Mouse (Mus musculus) CH12.LX (cell line): ENCODE measurements at regions not wholly inside any gene's neighbourhood (a gene's known extent, or its start where the extent isn't known, plus 50 kb on each side); places are given as distances from the start of the nearest gene placed in this dataset.

Source experiments
- DNase-seq: peaks from one replicate; pipeline ENCODE4 v3.0.0-alpha.2; 2013; ENCODE audit errors: extremely low read depth
- H3K27ac ChIP-seq: 2 replicates; pipeline ENCODE4 v1.5.1; 2012; ENCODE audit warnings: low read depth, mild to moderate bottlenecking, control low read depth, moderate library complexity; ENCODE audit not compliant: insufficient read depth
- H3K27me3 ChIP-seq: replicated peaks from 2 replicates; pipeline ENCODE3; 2012; ENCODE audit warnings: inconsistent platforms
- H3K36me3 ChIP-seq, 2 experiments: replicated peaks in 1 of 2; 2 replicates each; pipeline versions ENCODE3 to v1.6.1; 2012; ENCODE audit warnings: inconsistent platforms in 1 of 2, low read length in 1 of 2, mild to moderate bottlenecking in 1 of 2, mixed read lengths in 1 of 2, moderate library complexity in 1 of 2; ENCODE audit not compliant: control insufficient read depth in 1 of 2, insufficient read depth in 1 of 2
- H3K4me1 ChIP-seq, 2 experiments: 2 replicates each; pipeline ENCODE4 v1.6.1; 2012; ENCODE audit warnings: inconsistent platforms in 1 of 2, moderate library complexity in 1 of 2; ENCODE audit not compliant: insufficient read depth in 2 of 2, control insufficient read depth in 1 of 2
- H3K4me2 ChIP-seq: 2 replicates; pipeline ENCODE4 v1.6.1; 2012; ENCODE audit warnings: low read depth, mild to moderate bottlenecking, control low read depth; ENCODE audit not compliant: poor library complexity, insufficient read depth, severe bottlenecking
- H3K4me3 ChIP-seq, 3 experiments: fragments of 150-350 bp in 1 of 3; sonication (generic) in 1 of 3; replicated peaks in 1 of 3; 2 replicates each; pipeline versions ENCODE3 to v1.5.1; 2011 to 2012; ENCODE audit warnings: low read depth in 2 of 3, low read length in 2 of 3, mild to moderate bottlenecking in 2 of 3, moderate library complexity in 2 of 3, control low read depth in 1 of 3, improper control_type of control experiment in 1 of 3, inconsistent platforms in 1 of 3, mixed read lengths in 1 of 3; ENCODE audit not compliant: poor library complexity in 1 of 3
- H3K79me2 ChIP-seq: replicated peaks from 2 replicates; pipeline ENCODE4 v1.6.1; 2012; ENCODE audit warnings: mild to moderate bottlenecking, moderate library complexity; ENCODE audit not compliant: control insufficient read depth, poor library complexity, insufficient read depth, severe bottlenecking; ENCODE audit errors: extremely low read depth
- H3K9ac ChIP-seq: 2 replicates; pipeline ENCODE4 v1.6.1; 2012; ENCODE audit warnings: low read depth, mild to moderate bottlenecking, control low read depth, moderate library complexity; ENCODE audit not compliant: insufficient read depth
- H3K9me3 ChIP-seq: replicated peaks from 2 replicates; pipeline ENCODE3; 2012; ENCODE audit warnings: low read length, inconsistent platforms, mixed read lengths
- CHD1 ChIP-seq: IDR thresholded peaks from 2 replicates; pipeline ENCODE4 v1.6.1; 2012; ENCODE audit warnings: low read depth, low read length, improper control_type of control experiment, inconsistent platforms
- CTCF ChIP-seq, 2 experiments: IDR thresholded peaks in 1 of 2; conservative IDR thresholded peaks in 1 of 2; 2 replicates each; pipeline ENCODE4 v1.5.1; 2011 to 2012; ENCODE audit warnings: low read depth in 2 of 2, low read length in 2 of 2, improper control_type of control experiment in 1 of 2, inconsistent platforms in 1 of 2, mild to moderate bottlenecking in 1 of 2, moderate library complexity in 1 of 2
- ETS1 ChIP-seq: conservative IDR thresholded peaks from 2 replicates; pipeline ENCODE4 v1.6.1; 2012; ENCODE audit warnings: low read depth, mild to moderate bottlenecking, inconsistent platforms, low read length, improper control_type of control experiment, moderate library complexity
- JUN ChIP-seq: IDR thresholded peaks from 2 replicates; pipeline ENCODE4 v1.6.1; 2011; ENCODE audit warnings: low read depth, mild to moderate bottlenecking, low read length, improper control_type of control experiment, moderate library complexity; ENCODE audit not compliant: insufficient read depth
- JUND ChIP-seq: conservative IDR thresholded peaks from 2 replicates; pipeline ENCODE4 v1.6.1; 2011; ENCODE audit warnings: low read depth, low read length, improper control_type of control experiment
- MAX ChIP-seq: IDR thresholded peaks from 2 replicates; pipeline ENCODE4 v1.6.1; 2011; ENCODE audit warnings: low read length, improper control_type of control experiment
- MAZ ChIP-seq: IDR thresholded peaks from 2 replicates; pipeline ENCODE4 v1.6.1; 2012; ENCODE audit warnings: low read depth, mild to moderate bottlenecking, inconsistent platforms, low read length, improper control_type of control experiment, moderate library complexity
- MEF2A ChIP-seq: IDR thresholded peaks from 2 replicates; pipeline ENCODE4 v1.6.1; 2014; ENCODE audit warnings: low read depth, mild to moderate bottlenecking, inconsistent platforms, low read length, improper control_type of control experiment, borderline replicate concordance
- MXI1 ChIP-seq: IDR thresholded peaks from 2 replicates; pipeline ENCODE4 v1.6.1; 2011; ENCODE audit warnings: mild to moderate bottlenecking, low read depth, low read length, improper control_type of control experiment
- NELFE ChIP-seq: IDR thresholded peaks from 2 replicates; pipeline ENCODE4 v1.6.1; 2011; ENCODE audit warnings: low read depth, low read length, improper control_type of control experiment
- PAX5 ChIP-seq: IDR thresholded peaks from 2 replicates; pipeline ENCODE4 v1.6.1; 2012; ENCODE audit warnings: low read length, inconsistent platforms, mixed read lengths
- POLR2A ChIP-seq: IDR thresholded peaks from 2 replicates; pipeline ENCODE4 v1.6.1; 2011; ENCODE audit warnings: low read depth, mild to moderate bottlenecking, improper control_type of control experiment, low read length
- POLR2AphosphoS2 ChIP-seq: IDR thresholded peaks from 2 replicates; pipeline ENCODE4 v1.6.1; 2011; ENCODE audit warnings: low read depth, low read length, improper control_type of control experiment
- SIN3A ChIP-seq: IDR thresholded peaks from 2 replicates; pipeline ENCODE4 v1.6.1; 2012; ENCODE audit warnings: low read length, improper control_type of control experiment, inconsistent platforms
- SMC3 ChIP-seq: IDR thresholded peaks from 2 replicates; pipeline ENCODE4 v1.6.1; 2011; ENCODE audit warnings: low read depth, low read length, improper control_type of control experiment
- TBP ChIP-seq: conservative IDR thresholded peaks from 2 replicates; pipeline ENCODE4 v1.6.1; 2011; ENCODE audit warnings: low read depth, low read length, improper control_type of control experiment
- TCF12 ChIP-seq: IDR thresholded peaks from 2 replicates; pipeline ENCODE4 v1.6.1; 2014; ENCODE audit warnings: low read depth, mild to moderate bottlenecking, inconsistent platforms, low read length, improper control_type of control experiment
- UBTF ChIP-seq: IDR thresholded peaks from 2 replicates; pipeline ENCODE4 v1.6.1; 2012; ENCODE audit warnings: low read depth, mild to moderate bottlenecking, inconsistent platforms, low read length, improper control_type of control experiment, moderate library complexity
- dilution Hi-C: fragments of 300-500 bp; cut with MboI; formaldehyde crosslinking; loops from 2 replicates; pipeline ENCODE4 v1.14.3; 2020; ENCODE audit warnings: low sequenced_read_pairs; ENCODE audit not compliant: extremely low pct_unique_long_range_greater_than_20kb, extremely low pct_ligation_motif_present
- in situ Hi-C: fragments of 300-500 bp; cut with MboI; formaldehyde crosslinking; loops from 3 replicates; pipeline ENCODE4 v1.14.3; 2019; ENCODE audit warnings: low sequenced_read_pairs, low pct_ligation_motif_present, low pct_unique_long_range_greater_than_20kb, mixed read lengths

- DNase-seq: no peak
- H3K4me1 ChIP-seq: peaks cover 36 to 68% of the 10 kb centered on the region in 2 experiments
- no peak overlapping the region for H3K9ac ChIP-seq
- dilution Hi-C loops (no loop called here), in situ Hi-C loops (no loop called here)
- no peak for TF ChIP-seq ETS1
- TF ChIP-seq JUND: no peak
- TF ChIP-seq SMC3: no peak
- no peak for TF ChIP-seq CHD1
- TF ChIP-seq NELFE: no peak
- no peak for TF ChIP-seq UBTF
- no peak for TF ChIP-seq MXI1
- no peak for TF ChIP-seq POLR2AphosphoS2
- no peak for TF ChIP-seq PAX5
- no peak for TF ChIP-seq MAZ
- no peak for TF ChIP-seq CTCF (conservative IDR thresholded peaks at IDR 0.05 in 1 of 2, IDR thresholded peaks at IDR 0.05 in 1 of 2; ENCODE audit: low read depth in 2 of 2, low read length in 2 of 2)
- TF ChIP-seq POLR2A: no peak
- TF ChIP-seq TCF12: no peak
- TF ChIP-seq MEF2A: no peak
- no peak for TF ChIP-seq MAX
- no peak for TF ChIP-seq SIN3A
- no peak overlapping the region for H3K4me3 ChIP-seq
- H3K4me2 ChIP-seq: no peak overlapping the region
- no peak overlapping the region for H3K27ac ChIP-seq
- no peaks in the 10 kb centered on the region for H3K79me2 ChIP-seq
- H3K27me3 ChIP-seq: no peaks in the 10 kb centered on the region
- no peaks in the 10 kb centered on the region for H3K9me3 ChIP-seq
- no peaks in the 10 kb centered on the region for H3K36me3 ChIP-seq
Observed at GRCm38 (mm10) chr9:61677603-61678002, 236.7 kb downstream of the Rplp1 start.

DNA sequence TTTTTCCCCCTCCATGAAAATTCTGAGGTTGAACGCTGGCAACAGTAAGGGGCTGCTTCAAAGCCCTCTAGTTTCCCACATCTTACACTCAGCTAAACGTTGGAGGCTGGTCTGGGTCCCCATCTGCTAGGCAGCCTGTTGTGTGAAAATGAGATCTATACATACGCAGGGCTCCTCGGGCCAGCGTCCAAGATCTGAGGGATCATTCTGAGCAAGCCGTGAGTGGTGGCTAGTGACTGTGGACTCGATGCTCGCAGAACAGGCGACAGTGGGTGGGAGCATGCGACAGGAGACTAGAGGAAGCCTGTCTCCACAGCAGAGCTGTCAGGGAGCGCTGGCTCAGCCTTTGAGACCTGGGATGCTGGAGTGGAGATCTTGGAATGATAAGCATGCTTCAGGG lies 237.3 kb downstream of the Rplp1 start:
- H3K4me3 ChIP-seq: no peak overlapping the region
- in situ Hi-C loops (no loop called here), dilution Hi-C loops (no loop called here)
- no peaks in the 10 kb centered on the region for H3K27me3 ChIP-seq
- no peak for TF ChIP-seq JUN
- H3K36me3 ChIP-seq: no peaks in the 10 kb centered on the region
- no peak overlapping the region for H3K4me2 ChIP-seq
- H3K4me1 ChIP-seq: peaks cover 31 to 62% of the 10 kb centered on the region in 2 experiments
- H3K9ac ChIP-seq: no peak overlapping the region
- DNase-seq: no peak
- no peak overlapping the region for H3K27ac ChIP-seq
- no peaks in the 10 kb centered on the region for H3K9me3 ChIP-seq
- H3K79me2 ChIP-seq: no peaks in the 10 kb centered on the region

DNA sequence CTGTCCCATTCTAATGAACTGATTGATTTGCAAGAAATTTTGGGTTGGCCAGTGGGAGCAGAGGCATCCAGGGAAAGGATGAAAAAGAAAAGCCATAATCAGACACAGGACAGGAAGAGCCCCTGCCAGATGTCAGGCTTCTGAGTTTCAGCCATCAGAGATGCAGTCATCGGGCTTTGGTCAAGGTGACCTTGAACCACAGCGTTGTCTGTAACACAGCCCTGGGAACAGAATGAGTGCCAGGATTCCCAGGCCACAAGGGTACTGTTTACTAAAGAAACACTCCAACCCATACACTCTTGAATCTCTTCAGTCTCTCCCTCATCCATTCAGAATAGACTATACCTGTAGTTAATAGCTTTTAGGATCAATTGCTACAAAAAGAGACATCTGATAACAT lies 239.0 kb downstream of the Rplp1 start:
- H3K4me2 ChIP-seq: no peak overlapping the region
- peaks cover 25 to 60% of the 10 kb centered on the region in 2 experiments for H3K4me1 ChIP-seq
- in situ Hi-C loops (no loop called here), dilution Hi-C loops (no loop called here)
- no peak overlapping the region for H3K27ac ChIP-seq
- H3K27me3 ChIP-seq: no peaks in the 10 kb centered on the region
- H3K9me3 ChIP-seq: peaks cover 8% of the 10 kb centered on the region
- DNase-seq: no peak
- no peak overlapping the region for H3K4me3 ChIP-seq
- H3K36me3 ChIP-seq: peaks cover 0 to 2% of the 10 kb centered on the region in 2 experiments
- TF ChIP-seq TBP: no peak
- H3K9ac ChIP-seq: no peak overlapping the region
- no peaks in the 10 kb centered on the region for H3K79me2 ChIP-seq
